Mouse (Mus musculus) erythroblast, adult 5-6 weeks (primary cell): Measurements from ENCODE around the gene Usp20. TPM values are rescaled to one million over a fixed set of nuclear protein-coding genes. Genes with fewer than 3 reads are reported as not detected.
"Not testable (repeated sequence)": the region's sequence is repeated elsewhere in the genome, so short reads cannot be mapped to it uniquely, and the experiment has no call there.

Experiments
- ATAC-seq: replicated peaks from 2 replicates; pipeline ENCODE4 v1.8.0; 2016; ENCODE audit warnings: moderate number of reproducible peaks, mild to moderate bottlenecking, moderate TSS enrichment, inconsistent platforms; ENCODE audit not compliant: poor library complexity, low FRiP score, severe bottlenecking
- total RNA-seq, 2 experiments: library from RNA; stranded (forward) in 1 of 2; stranded (reverse) in 1 of 2; fragments of 150-400 nt in 1 of 2; fragments of 200-764, 138-1000 nt in 1 of 2; gene quantifications; 2 replicates each; pipeline versions ENCODE4 v1.2.3 to v1.2.4; 2015 to 2017; ENCODE audit warnings: low replicate concordance in 2 of 2

Usp20 gene
- total RNA-seq (2015; ENCODE audit: low replicate concordance) (0.19 and 0.42 TPM in 2 replicates), total RNA-seq (2017; ENCODE audit: low replicate concordance) (0.60 and 0.84 TPM in 2 replicates)

- peak; percentile 93 for ATAC-seq
Observed at GRCm38 (mm10) chr2:30981790-30982513, at the start of gene Usp20, which contains the start of gene BC005624. TSS of gene Usp20 (plus strand) at chr2:30982279. TSS of gene BC005624 (minus strand) at chr2:30982201.

DNA sequence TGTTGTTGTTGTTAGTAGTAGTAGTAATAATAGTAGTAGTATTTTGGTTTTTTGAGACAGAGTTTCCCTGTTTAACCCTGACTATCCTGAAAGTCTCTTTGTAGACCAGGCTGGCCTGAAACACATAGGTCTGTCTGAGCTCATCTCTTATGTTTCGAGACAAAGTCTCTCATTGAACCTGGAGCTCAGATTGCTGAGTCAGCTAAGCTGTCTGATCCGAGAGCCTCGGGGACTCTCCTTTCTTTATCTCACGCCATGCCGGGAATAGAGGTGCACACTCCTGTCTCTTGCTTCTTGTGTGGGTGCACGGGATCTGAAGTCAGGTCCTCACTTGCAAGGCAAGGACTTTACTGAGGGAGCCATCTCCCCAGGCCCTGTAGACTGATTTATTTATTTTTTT is 49.0 kb upstream of the Usp20 start:
- no peak for ATAC-seq

DNA sequence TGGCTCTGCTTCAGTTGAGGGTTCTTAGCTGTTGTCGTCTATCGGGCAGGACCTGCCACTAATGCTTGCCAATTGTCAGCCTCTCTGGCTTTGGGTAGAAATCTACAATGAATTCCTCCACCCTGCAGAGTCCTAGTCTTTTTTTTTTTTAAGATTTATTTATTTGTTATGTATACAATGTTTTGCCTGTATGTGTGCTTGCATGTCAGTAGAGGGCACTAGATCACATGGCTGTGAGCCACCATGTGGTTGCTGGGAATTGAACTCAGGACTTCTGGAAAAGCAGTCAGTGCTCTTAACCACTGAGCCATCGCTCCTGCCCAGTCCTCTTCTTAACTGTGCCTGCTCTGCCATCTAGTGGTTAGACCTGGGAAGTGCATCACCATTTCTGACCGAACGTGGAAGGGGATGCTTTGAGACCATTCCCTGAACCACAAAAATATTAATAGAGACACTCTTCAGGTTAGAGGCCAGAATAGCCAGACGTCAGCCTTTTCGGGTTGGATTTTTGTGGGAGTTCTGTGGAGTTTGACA is 48.1 kb upstream of the Usp20 start:
- ATAC-seq, result peak; percentile 72; the same call in 1 of the 2 replicates

- no peak for ATAC-seq
Observed at GRCm38 (mm10) chr2:30936808-30937207, 45.3 kb upstream of the Usp20 start.

DNA sequence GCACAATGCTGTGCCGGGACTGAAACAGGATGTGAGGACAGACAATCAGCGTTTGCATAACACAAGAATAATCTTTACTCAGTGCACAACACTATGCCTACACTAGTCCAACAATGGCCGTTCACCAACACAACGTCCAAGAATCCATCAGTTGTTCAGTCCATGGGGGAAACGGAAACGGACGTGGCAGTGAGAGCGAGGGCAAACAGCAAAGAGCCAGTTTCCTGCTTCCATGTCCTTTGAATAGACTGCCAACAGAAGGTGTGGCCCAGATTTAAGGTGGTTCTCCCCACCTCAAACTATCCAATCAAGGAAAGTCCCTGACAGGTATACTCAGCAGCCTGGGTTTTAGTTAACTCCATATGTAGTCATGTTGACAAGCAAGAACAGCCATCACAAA is 44.3 kb upstream of the Usp20 start:
- ATAC-seq, result no peak

DNA sequence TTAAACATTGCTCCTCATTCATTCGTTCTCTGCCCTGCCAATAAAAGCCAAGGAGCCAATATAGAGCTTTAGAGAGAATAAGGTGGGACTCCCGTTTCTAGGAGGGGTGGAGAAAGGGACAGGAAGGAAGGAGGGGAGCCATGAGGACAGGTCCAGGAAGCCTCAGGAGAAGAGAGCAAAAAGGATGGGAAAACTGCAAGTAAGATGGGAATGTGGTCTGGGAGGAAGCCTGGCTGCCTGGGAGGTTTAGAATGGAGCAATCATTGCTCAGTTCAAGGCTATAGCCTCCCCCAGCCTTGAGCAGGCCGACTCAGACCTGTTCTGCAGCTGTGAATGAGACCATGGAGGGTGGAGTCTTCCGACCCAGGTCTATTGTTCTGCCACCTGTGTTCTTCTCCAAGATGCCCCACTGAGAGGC is 43.5 kb upstream of the Usp20 start:
- no peak for ATAC-seq

GRCm38 (mm10) chr2:30941586-30941985 is 40.5 kb upstream of the Usp20 start:
- ATAC-seq, result no peak

DNA sequence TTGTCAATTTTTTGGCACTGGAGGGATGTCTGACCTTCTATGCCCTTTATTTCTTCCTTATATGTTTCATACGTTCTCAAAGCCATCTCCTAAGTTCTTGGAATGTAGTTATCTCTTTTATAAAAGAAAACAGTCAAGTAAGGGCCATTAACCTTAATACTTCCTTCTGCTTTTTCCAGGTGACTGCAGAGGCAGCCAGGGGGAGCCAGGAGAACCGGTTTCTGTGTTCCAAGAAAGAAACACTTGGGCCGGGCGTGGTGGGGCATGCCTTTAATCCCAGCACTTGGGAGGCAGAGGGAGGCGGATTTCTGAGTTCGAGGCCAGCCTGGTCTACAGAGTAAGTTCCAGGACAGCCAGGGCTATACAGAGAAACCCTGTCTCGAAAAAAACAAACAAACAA is 40.0 kb upstream of the Usp20 start:
- ATAC-seq, result not testable (repeated sequence)

DNA sequence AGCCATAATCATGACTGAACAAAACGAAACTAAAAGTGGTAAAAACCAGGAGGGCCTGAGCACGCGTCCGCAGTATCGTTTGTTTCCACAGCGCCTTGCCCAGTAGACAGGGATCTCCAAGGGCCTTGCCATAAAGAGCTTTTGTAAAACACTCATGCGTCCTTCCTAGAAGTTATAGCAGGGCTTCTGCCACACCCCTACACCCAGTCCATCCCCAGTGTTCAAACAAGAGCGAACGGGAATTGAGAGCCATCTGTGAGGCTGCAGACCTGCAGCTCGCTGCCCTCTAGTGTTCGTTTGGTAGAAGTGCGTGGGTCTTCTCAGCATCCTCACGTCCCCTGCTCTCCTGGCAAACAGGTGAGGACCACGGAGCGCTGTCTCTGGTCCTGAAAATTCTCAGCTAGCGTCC is 39.5 kb upstream of the Usp20 start:
- peak; percentile 99 for ATAC-seq

DNA sequence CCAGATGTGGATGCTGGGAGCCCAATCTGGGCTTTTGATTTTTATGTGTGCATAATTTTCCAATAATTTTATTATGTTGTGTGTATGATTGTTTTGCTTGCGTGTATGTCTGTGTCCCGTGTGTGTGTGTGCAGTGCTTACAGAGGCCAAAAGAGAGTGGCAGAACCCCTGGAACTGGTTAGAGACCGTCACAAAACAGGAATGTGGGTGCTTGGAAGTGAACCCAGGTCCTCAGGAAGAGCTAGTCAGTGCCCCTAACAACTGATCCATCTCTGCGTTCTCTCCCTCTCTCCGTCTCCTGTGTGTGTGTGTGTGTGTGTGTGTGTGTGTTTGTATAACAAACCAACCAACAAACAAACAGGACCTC is 29.6 kb upstream of the Usp20 start:
- ATAC-seq, result peak; percentile 9; the same call in 1 of the 2 replicates

GRCm38 (mm10) chr2:30952824-30953490 is 29.1 kb upstream of the Usp20 start, which contains the start of gene Tor1b:
TSS of gene Tor1b (plus strand) at chr2:30952959.
- ATAC-seq, result peak; percentile 95

DNA sequence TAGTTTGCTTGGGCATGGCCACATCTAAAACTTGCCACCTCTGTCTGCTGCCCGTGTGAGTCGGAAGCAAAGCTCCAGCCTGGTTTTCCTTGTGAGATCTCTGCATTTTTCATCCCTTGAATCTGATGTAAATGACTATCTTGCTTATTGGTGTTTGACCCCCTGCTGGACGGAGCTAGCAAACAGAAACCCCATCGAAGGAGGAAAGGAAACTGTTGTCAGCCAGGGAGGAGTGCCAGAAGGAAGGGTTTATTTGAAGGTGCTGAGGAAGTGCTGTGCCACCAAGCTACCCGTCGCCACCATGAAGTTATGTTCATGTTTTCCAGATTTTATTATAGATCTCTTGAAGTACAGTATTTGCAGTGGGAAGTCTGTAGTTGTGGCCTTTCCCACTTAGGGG is 27.3 kb upstream of the Usp20 start:
- no peak for ATAC-seq

GRCm38 (mm10) chr2:30957511-30957910 is 24.6 kb upstream of the Usp20 start:
- no peak for ATAC-seq

- no peak for ATAC-seq
Observed at GRCm38 (mm10) chr2:30958726-30959125, 23.4 kb upstream of the Usp20 start.

DNA sequence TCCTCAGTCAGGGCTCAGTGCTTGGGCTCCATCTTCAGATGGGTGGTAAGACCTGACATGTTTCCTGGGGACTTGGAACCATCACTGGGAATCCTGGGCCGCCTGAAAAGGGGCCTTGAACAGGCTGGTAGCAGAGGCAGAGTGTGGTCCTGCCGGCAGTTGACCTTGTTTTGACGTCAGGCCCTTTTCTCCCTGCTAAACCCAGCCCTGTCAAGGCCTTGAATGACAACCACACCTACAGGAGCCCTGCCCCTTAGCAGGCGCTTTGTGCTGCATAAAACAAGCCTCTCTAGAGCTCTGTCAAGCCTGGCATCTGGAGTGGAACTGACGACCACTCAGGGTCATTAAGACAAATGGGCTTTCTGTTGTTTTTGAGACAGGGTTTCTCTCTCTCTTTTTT is 22.2 kb upstream of the Usp20 start:
- ATAC-seq, result no peak

DNA sequence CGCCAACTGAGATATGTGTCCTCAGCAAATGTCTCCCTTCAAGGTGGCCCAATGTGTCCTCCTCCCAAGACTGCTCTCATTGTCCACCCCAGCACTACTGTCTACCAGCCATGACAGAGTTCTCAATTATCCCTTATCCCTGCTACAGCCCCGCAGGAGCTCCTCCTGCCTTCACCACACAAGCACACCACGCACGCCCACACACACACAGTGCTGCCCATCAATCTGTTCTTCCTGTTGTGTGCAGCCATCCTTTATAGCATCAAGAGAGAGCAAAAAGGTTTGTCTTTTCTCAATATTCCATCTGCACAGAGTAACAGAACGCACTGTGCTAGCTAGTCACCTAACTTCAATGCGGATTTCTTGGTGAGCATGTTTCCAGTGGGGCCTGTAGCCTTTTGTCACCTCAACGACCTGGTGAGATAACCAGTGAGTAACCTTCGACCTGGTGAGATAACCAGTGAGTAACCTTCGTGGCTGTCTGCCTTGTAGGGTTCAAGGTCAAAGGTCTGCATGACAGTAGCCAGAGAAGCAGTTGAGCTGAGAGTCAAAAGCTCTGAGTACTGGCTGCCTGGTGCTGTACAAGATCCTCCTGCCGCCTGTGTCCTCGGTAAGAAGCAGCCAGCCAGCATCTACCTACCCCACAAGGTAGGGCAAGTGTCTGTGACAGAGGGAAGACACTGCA is 19.4 kb upstream of the Usp20 start:
- no peak for ATAC-seq

DNA sequence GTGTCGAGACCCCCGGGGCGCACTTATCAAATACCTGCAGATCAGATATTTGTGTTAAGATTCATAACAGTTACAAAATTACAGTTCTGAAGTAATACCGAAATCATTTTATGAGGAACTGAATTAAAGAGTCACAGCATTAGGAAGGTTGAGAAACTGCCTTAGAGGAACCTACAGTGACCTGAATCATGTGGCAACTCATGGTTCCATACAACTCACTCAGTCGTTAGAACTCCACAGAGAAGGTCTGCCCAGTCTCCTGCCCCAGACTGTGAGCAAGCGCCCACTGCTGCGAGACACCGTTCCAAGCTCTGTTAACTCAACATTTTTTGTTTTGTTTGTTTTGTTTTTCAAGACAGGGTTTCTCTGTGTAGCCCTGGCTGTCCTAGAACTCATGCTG is 16.5 kb upstream of the Usp20 start:
- ATAC-seq, result no peak

DNA sequence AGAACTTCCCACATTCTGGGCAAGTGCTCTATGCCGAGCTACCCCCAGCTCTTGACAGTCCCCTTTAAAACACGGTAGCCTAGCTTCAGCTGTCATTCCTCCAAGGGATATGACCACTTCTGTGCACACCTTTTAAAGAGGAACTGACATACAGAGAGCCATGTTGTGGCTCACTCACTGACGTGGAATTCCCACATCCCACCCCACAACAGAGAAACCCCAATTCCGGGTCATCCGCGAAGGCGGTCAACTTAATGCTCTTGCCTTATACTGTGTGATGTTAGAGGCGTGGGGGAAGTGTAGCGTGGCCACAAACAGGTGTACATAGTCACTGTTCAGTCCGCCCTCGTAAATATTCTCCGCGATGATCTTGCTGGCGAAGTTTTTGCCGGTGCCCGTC is 15.3 kb upstream of the Usp20 start:
- ATAC-seq, result peak; percentile 28; the same call in 1 of the 2 replicates

DNA sequence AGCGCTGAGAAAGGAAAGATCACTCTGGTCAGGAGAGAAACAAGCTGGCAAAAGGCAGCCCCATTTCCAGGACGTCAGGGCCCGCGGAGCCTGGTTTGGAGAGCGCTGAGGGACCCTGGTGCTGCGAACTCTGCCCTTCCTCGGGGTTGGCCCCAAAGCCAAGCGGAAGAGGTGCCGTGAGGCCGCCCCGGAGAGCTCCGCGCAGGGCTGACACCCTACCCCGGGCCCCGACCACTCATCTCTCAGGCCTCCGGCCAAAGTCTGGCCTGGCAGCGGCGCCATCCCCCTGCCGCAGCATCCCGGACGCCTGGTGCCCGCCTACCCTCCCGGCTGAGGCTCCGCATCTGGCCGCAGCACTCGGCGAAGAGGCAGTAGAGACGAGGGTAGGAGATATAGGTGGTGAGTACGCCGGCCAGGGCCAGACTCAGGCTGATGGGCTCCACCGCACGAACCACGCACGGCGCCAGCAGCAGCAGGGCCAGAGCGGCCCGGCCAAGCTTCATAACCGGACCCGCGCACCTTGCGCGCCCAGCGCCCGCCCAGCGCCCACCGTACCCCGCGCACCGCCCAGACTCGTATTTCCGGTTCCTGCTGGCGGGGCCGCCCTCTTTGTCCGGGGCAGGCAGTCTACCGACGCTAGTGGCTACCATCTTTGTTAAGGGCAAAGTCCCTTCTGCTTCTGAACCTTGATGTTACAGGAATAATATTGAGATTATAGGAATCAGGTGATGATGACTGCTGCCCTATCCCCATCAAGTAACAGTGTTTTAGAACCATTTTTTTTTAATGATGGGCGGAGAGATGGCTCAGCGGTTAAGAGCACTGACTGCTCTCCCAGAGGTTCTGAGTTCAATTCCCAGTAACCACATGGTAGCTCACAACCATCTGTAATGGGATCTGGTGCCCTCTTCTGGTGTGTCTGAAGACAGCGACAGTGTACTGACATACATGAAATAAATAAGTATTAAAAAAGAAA is 14.4 kb upstream of the Usp20 start, which contains the start of gene Tor1a:
Gene Tor1a (minus strand): TSS at position 582 of the 976 bp plus-strand sequence.
- ATAC-seq, result peak; percentile 89
